Mouse (Mus musculus): ENCODE results near the gene Vstm4. TPM values are rescaled to one million over a fixed set of nuclear protein-coding genes. Genes with fewer than 3 reads are reported as not detected.

The Vstm4 gene
- polyA plus RNA-seq, 1 experiment from 2014 or later, result 17.2 TPM

DNA sequence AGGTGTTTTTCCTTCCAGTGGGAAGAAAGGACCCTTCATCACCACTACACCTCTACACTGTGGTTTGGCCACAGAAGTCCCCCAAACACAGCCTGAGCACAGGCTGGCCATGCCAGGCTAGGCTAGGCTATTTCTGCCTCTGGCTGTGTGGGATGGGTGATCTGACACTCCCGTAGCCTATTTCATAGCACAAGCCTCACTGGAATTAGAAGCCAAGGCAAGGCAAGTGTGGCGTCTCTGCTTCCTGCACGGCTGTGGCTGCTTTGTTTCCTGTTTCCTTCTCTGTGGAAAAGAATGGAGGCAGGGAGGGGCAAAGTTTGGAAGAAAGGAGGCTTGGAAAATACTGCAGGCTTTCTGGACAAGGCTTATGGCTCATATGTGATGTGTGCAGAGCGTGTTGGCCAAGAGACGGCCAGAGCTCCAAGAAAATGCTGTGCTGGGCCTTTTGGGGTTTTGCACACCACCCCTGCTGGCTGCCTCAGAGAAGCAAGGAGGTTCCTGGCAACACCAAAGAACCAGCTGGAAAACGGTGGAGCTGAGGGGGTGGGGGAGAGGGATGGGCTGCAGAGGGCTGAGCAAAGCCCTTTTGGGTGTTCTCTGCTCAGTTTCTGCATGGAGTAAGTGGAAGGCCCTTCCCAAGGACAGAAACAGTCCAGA is 28.4 kb upstream of the Vstm4 start:
- WGBS, result 32% methylated on average over 6 of the region's 6 CpGs
- no peak overlapping the region for H3K9ac ChIP-seq (ENCODE audit: low read length)

DNA sequence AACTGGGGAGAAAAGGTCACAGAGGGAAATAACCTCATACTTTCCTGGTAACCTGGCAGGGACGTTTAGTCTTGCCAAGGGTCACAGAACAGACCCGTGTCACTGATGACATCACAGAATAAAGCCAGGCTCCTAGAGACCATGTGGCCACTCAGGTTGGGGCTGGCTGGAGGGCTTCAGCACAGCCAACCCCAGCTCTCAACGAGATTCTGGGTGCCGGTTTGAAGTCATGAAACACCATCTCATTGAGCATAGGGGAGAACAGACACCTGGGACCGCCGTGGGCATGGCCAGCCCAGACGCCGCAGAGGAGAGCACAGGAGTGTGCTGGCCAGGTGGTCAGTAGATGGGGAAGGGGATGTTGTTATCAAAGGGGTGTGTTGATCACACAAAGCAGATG is 22.7 kb upstream of the Vstm4 start, which contains the start of gene Fam170b:
TSS of gene Fam170b (plus strand) at position 116 of the 400 bp plus-strand sequence.
- H3K4me2 ChIP-seq (replicated peaks; ENCODE audit: low read depth), result no peak within 1 kb of the TSS
- H3K27me3 ChIP-seq (ENCODE audit: control insufficient read depth, insufficient read depth, low read length), result no peaks in the 10 kb centered on the region
- DNase-seq (ENCODE audit: low spot score) (no peak), ATAC-seq (ENCODE audit: low FRiP score, low TSS enrichment) (no peak)
- H3K27ac ChIP-seq (replicated peaks), result no peak within 1 kb of the TSS
- TF ChIP-seq CTCF (IDR thresholded peaks at IDR 0.05; ENCODE audit: low read depth), result no peak
- no peak for TF ChIP-seq EP300 (optimal IDR thresholded peaks at IDR 0.05)
- 68% methylated on average over 8 of the region's 8 CpGs for WGBS
- no peak within 1 kb of the TSS for H3K4me3 ChIP-seq (ENCODE audit: low read depth, low read length)
- H3K4me1 ChIP-seq (replicated peaks; ENCODE audit: control insufficient read depth, insufficient read depth), result no peaks in the 10 kb centered on the region
- H3K9me3 ChIP-seq (ENCODE audit: control insufficient read depth, low read length), result no peaks in the 10 kb centered on the region
- H3K36me3 ChIP-seq (ENCODE audit: control insufficient read depth, insufficient read depth, low read length), result no peaks in the 10 kb centered on the region
- no peak within 1 kb of the TSS for H3K9ac ChIP-seq (ENCODE audit: low read length)

More for the DNA sequence above, 28.4 kb upstream of the Vstm4 start:
- Histone ChIP-seq H3K4me2 (replicated peaks; ENCODE audit: low read depth) (no peak overlapping the region), H3K27ac (replicated peaks) (peak overlapping the region; percentile 75), H3K27me3 (ENCODE audit: control insufficient read depth, insufficient read depth, low read length) (no peaks in the 10 kb centered on the region), H3K36me3 (ENCODE audit: control insufficient read depth, insufficient read depth, low read length) (no peaks in the 10 kb centered on the region), H3K4me1 (replicated peaks; ENCODE audit: control insufficient read depth, insufficient read depth) (peaks cover 6% of the 10 kb centered on the region), H3K4me3 (ENCODE audit: low read depth, low read length) (no peak overlapping the region), H3K9me3 (ENCODE audit: control insufficient read depth, low read length) (no peaks in the 10 kb centered on the region)
- DNase-seq (ENCODE audit: low spot score) (no peak), ATAC-seq (ENCODE audit: low FRiP score, low TSS enrichment) (peak; percentile 28; the same call in 1 of the 2 replicates)
- TF ChIP-seq CTCF (IDR thresholded peaks at IDR 0.05; ENCODE audit: low read depth) (peak; percentile 32), EP300 (optimal IDR thresholded peaks at IDR 0.05) (no peak)

DNA sequence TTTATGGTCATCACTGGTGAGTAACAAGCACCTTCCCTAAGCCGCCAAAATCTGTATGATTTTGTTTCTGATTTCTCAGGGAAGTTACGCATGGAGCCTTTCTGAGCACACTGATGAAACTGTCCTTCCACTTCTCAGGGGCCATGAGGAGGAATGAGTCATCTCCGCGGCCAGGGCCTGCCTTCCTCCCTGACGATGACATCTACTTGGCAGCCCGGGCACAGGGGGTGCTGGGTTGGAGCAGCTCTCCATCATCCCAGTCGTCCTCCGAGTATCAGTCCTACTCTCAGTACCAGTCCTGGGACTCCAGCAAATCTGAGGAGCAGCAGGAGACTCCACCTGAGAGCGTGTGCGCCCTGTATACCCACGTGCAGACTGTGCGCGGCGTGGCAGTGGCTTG is 21.4 kb upstream of the Vstm4 start:
- no peak overlapping the region for H3K4me2 ChIP-seq (replicated peaks; ENCODE audit: low read depth)
- H3K4me3 ChIP-seq (ENCODE audit: low read depth, low read length), result no peak overlapping the region
- no peak overlapping the region for H3K27ac ChIP-seq (replicated peaks)
- H3K27me3 ChIP-seq (ENCODE audit: control insufficient read depth, insufficient read depth, low read length), result no peaks in the 10 kb centered on the region
- ATAC-seq (ENCODE audit: low FRiP score, low TSS enrichment), result no peak
- no peak overlapping the region for H3K9ac ChIP-seq (ENCODE audit: low read length)
- no peaks in the 10 kb centered on the region for H3K36me3 ChIP-seq (ENCODE audit: control insufficient read depth, insufficient read depth, low read length)
- TF ChIP-seq EP300 (optimal IDR thresholded peaks at IDR 0.05) (no peak), CTCF (IDR thresholded peaks at IDR 0.05; ENCODE audit: low read depth) (no peak)
- WGBS, result 81% methylated on average over 14 of the region's 14 CpGs
- no peaks in the 10 kb centered on the region for H3K4me1 ChIP-seq (replicated peaks; ENCODE audit: control insufficient read depth, insufficient read depth)
- H3K9me3 ChIP-seq (ENCODE audit: control insufficient read depth, low read length), result no peaks in the 10 kb centered on the region
- DNase-seq (ENCODE audit: low spot score), result no peak

DNA sequence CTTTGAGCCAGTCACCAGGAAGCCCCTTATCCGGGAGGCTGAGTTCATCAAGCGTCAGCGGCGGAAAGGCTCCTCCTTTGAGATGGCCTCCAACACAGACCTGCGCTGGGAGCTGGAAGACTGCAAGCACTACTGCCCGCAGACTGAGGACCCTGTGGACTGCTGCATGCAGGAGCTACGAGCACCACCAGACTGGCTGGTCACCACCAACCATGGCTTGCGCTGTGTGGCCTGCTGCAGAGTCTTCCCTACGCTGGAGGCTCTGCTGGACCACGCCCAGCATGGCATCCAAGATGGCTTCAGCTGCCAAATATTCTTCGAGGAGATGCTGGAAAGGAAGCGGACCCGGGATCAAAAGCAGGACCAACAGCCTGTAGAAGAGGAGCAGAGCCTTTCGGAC is 21.0 kb upstream of the Vstm4 start:
- Histone ChIP-seq H3K36me3 (ENCODE audit: control insufficient read depth, insufficient read depth, low read length) (no peaks in the 10 kb centered on the region), H3K4me1 (replicated peaks; ENCODE audit: control insufficient read depth, insufficient read depth) (no peaks in the 10 kb centered on the region), H3K4me2 (replicated peaks; ENCODE audit: low read depth) (no peak overlapping the region), H3K4me3 (ENCODE audit: low read depth, low read length) (no peak overlapping the region), H3K9me3 (ENCODE audit: control insufficient read depth, low read length) (no peaks in the 10 kb centered on the region), H3K9ac (ENCODE audit: low read length) (no peak overlapping the region), H3K27ac (replicated peaks) (no peak overlapping the region), H3K27me3 (ENCODE audit: control insufficient read depth, insufficient read depth, low read length) (no peaks in the 10 kb centered on the region)
- 82% methylated on average over 14 of the region's 14 CpGs for WGBS
- DNase-seq (ENCODE audit: low spot score) (no peak), ATAC-seq (ENCODE audit: low FRiP score, low TSS enrichment) (no peak)
- TF ChIP-seq CTCF (IDR thresholded peaks at IDR 0.05; ENCODE audit: low read depth) (no peak), EP300 (optimal IDR thresholded peaks at IDR 0.05) (no peak)

DNA sequence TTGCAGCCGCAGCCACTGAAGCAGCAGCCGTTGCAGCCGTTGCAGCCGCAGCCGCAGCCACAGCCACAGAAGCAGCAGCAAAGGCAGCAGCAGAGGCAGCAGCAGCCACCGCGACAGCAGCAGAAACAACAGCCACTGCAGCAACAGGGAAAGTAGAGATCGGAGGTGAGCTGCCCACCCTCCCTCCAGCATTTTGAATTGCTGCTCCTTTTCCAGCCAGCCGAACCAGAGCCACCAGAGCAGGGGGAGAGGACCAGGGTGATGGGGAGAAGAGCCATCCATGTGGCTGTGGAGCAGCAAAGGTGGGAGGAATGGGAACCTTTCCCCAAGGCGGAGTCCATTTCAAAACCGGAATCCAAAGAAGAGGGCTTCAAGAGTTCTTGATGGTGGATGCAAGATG is 20.4 kb upstream of the Vstm4 start:
- TF ChIP-seq EP300 (optimal IDR thresholded peaks at IDR 0.05), result no peak
- TF ChIP-seq CTCF (IDR thresholded peaks at IDR 0.05; ENCODE audit: low read depth), result no peak
- no peak for ATAC-seq (ENCODE audit: low FRiP score, low TSS enrichment)

DNA sequence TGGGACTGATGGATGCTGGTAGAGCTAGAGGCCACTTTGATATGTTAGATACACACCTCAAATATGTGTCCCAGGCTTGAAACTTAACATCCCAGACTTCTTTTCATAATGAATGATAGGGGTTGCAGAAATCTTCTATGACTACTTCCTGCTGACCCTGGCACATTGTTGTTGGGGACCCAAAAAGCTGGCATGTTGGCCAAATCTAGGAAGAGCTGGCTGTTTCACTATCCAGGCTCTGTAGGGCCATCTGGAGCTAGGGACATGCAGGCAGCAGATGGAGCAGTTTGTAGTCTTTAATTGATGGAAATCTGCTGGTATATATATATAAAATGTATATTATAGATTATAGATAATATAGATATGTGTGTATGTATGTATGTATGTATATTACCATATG is 14.5 kb upstream of the Vstm4 start:
- H3K9ac ChIP-seq (ENCODE audit: low read length), result no peak overlapping the region
- H3K9me3 ChIP-seq (ENCODE audit: control insufficient read depth, low read length), result no peaks in the 10 kb centered on the region
- no peak overlapping the region for H3K4me2 ChIP-seq (replicated peaks; ENCODE audit: low read depth)
- TF ChIP-seq CTCF (IDR thresholded peaks at IDR 0.05; ENCODE audit: low read depth), result no peak
- no peak for TF ChIP-seq EP300 (optimal IDR thresholded peaks at IDR 0.05)
- H3K4me3 ChIP-seq (ENCODE audit: low read depth, low read length), result no peak overlapping the region
- DNase-seq (ENCODE audit: low spot score), result no peak
- H3K4me1 ChIP-seq (replicated peaks; ENCODE audit: control insufficient read depth, insufficient read depth), result no peaks in the 10 kb centered on the region
- ATAC-seq (ENCODE audit: low FRiP score, low TSS enrichment), result no peak
- H3K36me3 ChIP-seq (ENCODE audit: control insufficient read depth, insufficient read depth, low read length), result no peaks in the 10 kb centered on the region
- H3K27me3 ChIP-seq (ENCODE audit: control insufficient read depth, insufficient read depth, low read length), result no peaks in the 10 kb centered on the region
- H3K27ac ChIP-seq (replicated peaks), result no peak overlapping the region

More for the DNA sequence above, 20.4 kb upstream of the Vstm4 start:
- Histone ChIP-seq H3K4me2 (replicated peaks; ENCODE audit: low read depth) (no peak overlapping the region), H3K9me3 (ENCODE audit: control insufficient read depth, low read length) (no peaks in the 10 kb centered on the region), H3K9ac (ENCODE audit: low read length) (no peak overlapping the region), H3K27me3 (ENCODE audit: control insufficient read depth, insufficient read depth, low read length) (no peaks in the 10 kb centered on the region), H3K36me3 (ENCODE audit: control insufficient read depth, insufficient read depth, low read length) (no peaks in the 10 kb centered on the region), H3K4me3 (ENCODE audit: low read depth, low read length) (no peak overlapping the region), H3K27ac (replicated peaks) (no peak overlapping the region), H3K4me1 (replicated peaks; ENCODE audit: control insufficient read depth, insufficient read depth) (no peaks in the 10 kb centered on the region)
- WGBS, result 90% methylated on average over 11 of the region's 11 CpGs
- DNase-seq (ENCODE audit: low spot score), result no peak

Measured in stomach, postnatal 0 days (tissue).